Mouse (Mus musculus) cerebellum, postnatal 10 days (tissue): ENCODE results near the gene Ankrd12.

Experiments used
- DNase-seq, 2 experiments: peaks; one replicate each; pipeline ENCODE4 v3.0.0; 2021; ENCODE audit warnings: mixed read lengths in 2 of 2

Gene Ankrd12

DNA sequence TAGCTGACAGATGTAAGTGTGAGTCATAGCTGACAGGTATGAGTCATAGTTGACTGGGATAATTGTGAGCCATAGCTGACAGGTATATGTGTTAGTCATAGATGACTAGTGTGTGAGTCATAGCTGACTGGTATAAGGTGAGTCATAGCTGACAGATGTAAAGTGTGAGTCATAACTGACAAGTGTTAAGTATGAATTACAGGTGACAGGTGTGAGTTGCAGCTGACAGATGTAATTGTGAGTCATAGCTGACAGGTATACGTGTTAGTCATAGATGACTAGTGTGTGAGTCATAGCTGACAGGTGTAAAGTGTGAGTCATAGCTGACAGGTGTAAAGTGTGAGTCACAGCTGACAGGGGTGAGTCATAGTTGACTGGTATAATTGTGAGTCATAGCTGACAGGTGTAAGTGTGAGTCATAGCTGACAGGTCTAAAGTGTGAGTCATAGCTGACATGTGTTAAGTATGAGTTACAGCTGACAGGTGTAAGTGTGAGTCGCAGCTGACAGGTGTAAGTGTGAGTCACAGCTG lies 115.2 kb downstream of the Ankrd12 start:
- DNase-seq, result no peak

DNA sequence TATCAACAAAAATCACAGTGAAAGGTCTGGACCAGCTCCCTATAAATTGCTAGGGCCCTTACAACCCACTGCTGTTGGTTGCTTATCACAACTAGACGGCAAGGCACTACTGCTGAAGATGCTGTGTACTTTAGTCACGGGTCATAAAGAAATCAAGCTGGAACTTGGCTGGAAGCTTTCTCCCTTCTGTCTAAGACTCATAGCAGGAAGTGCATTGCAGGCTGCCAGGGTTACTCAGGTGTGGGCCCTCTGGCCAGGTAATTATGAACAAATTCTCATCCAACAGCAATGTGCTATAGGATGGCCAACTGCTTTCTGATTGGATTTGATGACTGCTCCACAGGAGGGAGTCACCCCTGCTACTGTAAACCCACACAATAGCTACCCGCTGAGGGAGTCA lies 117.9 kb downstream of the Ankrd12 start:
- no peak for DNase-seq

DNA sequence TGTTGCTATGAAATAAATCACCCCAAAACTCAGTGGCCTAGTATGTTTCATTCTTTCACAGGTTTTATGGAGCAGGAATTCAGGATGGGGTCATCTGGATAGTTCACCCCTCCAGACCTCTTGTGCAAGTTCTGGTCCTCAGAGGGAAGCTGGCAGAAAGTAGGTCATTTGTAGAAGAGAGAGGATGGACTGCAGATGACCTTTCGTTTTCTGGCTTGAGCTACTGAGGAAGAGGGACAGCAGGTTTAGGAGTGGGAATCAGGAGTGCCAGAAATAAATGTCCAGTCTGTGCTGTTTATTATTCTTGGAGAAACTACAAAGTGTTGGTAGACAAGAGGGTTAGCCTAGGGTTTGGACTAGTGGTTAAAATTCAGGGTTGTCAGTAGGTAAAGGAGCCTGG lies 118.5 kb downstream of the Ankrd12 start:
- peak in 1 of 2 experiments; percentile 43 for DNase-seq

DNA sequence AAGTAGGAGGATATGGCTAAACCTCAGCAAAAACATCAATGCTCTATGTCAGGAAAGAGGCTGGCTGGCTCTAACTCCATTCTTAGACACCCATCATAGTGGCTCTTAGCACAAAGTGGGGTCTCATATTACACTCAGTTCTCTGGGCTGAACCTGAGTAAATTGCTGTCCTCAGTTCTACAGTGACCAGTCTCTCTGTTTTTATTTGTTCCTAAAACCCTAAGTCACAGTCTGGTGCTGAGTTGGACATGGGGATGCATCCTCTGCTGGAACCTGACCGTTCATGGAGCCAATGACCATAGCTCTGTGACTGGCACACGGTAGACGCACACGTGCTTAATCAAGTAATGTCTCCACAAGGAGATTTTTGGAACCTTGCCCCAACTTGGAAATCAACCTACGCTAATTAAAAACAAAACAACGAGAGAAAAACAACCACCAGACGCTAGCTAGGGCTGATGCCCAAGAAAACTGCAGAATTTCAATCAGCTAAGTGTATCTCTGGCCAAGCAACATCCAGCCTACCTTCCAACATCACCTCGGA lies 119.0 kb downstream of the Ankrd12 start:
- peak; percentile 68 to 78 for DNase-seq

DNA sequence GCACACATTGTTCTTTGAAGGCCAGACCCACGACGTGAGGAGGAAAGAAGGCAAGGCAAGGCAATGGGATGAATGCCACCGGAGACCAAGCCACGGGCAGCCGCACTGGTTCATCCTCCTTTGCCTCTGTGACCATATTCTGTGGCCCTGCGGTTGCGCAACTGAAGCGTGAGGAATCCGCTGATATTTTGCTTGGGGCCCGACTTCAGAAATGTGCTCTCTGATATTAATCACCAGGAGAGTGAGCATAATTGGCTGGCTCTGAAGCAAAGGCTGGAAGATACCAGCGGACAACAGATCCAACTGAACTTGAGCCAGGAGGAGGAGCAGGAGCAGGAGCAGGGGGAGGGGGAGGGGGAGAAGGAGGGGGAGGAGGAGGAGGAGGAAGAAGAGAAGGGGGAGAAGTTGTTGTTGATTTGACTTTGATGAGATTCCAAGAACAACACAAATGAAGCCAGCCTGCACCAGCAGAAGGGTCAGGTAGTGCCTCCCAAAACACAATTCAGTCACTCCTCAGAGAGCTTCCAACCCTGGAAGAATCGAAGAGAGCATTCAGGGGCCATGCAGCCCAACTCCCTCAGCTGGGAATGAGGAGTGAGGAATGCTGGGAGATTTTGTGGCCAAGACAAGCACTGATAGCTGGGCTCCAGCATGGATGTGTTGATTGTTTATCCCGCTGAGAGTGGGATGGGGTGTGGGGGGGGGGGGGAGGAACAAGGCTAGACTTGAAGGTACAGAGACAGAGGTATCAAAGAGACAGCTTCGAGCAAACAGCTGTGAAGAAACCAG lies 119.7 kb downstream of the Ankrd12 start:
- DNase-seq, result peak; percentile 80 to 82

DNA sequence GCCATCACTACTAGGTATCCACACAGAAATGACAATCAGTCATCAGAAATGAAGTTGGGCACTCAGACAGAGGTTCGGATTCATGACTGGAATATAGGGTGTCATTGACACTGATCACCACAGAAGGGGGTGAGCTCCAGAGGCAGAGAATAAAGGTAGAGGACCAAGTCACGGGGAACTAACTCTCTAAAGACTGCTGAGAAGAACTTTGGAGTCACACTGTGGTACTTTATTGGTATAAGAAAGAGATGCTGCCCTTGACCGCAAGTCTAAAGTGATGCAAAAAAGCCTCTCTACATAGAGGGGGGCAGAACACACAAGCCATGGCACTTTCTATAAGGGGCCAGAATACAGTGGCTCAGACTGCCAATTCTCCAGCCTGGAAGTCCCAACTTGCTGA lies 120.7 kb downstream of the Ankrd12 start:
- DNase-seq, result no peak

DNA sequence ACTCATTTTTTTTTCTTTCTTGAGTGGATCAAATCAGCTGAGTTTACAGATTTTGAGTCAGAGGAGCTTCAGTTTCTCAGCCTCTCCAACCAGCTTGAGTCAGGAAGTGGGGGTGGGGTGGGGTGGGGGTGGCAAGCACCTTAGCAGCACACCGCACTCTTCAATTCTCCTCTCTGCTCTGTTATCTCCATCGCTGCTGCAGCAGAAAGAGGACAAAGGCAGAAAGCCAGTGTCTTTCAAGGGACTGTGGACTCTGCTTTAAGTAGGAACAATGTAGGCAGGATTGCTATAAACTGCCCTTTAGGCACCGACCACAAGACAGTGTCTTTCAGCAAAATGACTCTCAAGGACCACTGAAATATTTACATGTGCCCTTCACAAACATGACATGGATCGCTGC lies 122.9 kb downstream of the Ankrd12 start:
- DNase-seq, result no peak

DNA sequence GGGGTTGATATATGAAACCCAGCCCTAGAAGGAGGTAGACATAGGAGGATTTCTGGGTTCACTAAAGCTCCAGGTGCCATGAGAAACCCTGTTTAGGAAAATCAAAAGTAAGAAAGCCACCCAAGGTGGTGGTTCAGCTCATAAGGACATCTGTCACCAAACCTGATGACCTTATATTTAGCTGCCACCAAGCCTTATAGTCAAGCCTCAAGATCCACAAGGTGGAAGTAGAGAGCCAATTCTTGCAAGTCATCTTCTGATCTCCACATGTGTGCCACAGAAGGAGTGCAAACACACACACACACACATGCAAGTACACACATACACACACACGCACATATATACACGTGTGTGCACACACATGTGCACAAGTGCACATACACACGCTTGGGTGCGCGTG lies 124.8 kb downstream of the Ankrd12 start:
- peak; percentile 52 to 69 for DNase-seq

DNA sequence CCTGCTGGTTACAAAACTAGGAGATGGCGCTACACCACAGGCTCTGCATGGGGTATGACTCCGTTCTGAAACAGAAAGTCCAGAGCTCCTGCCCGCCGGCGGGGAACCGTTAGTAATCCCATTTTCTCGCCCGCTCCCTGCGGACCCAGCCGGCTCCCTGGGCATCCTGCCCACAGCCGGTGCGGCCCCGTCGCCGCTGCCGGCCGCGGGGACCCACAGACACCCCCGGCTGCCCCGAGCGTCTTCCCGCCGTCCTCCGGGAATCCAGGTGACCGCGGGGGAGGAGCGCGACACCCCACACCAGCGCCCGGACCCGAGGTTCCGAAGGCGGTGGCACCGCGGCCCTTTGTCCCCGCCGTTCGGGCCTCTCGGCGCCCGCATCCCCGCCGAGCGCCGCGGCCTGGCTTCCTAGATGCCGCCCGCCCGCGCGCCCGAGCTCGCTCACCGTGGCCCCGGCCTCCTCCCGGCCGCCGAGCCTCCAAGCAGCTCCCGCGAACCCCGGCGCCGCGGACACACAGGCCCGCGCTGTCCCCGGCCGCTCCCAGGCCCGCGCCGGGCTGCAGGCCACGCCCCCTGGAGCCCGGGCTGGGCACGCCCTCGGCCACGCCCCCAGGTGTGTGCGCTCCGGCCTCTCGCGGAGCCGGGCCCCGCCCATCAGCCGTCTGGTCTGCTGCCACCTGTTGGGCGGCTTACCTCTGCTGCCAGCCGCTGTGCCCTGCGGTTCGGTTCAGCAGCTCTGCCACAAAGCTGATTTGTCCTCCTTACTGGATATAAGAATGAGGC lies 126.1 kb downstream of the Ankrd12 start, which contains the start of gene Twsg1:
Gene Twsg1 (minus strand): TSS at position 605 of the 783 bp plus-strand sequence.
- DNase-seq, result peak; percentile 98

DNA sequence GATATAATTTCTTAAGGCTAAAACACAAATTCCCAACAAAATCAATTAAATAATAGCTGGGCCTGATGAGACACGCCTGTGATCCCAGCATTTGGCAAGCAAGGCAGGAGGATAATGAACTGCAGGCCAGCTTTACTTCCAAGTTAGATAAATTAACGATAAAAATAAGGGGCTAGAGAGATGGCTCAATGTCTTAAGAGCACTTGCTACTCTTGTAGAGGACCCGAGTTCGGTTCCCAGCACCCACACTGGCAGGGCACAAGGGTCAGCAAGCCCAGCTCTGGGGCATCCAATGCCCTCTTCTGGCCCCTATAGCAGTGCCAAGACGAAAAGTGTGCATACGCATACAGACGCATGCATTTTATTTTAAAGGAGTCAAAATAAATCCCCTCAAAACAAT lies 126.7 kb downstream of the Ankrd12 start:
- peak; percentile 57 to 61 for DNase-seq

DNA sequence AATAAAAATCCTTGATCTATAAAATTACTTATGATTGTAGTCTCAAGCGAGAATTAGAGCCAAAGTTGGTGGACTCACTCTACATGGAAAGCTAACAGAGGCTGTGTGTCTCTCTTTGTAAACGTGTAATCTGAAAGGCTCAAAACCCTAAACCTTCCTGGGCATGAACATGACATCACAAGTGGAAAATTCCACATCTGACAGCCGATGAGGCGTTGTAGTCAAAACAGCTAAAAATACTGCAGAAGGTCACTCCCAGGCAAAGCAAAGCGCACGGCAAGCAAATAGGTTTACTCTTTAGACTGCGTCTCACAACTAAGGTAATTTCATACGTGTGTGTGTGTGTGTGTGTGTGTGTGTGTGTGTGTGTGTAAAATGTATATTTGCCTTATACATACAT lies 129.6 kb downstream of the Ankrd12 start:
- no peak for DNase-seq

DNA sequence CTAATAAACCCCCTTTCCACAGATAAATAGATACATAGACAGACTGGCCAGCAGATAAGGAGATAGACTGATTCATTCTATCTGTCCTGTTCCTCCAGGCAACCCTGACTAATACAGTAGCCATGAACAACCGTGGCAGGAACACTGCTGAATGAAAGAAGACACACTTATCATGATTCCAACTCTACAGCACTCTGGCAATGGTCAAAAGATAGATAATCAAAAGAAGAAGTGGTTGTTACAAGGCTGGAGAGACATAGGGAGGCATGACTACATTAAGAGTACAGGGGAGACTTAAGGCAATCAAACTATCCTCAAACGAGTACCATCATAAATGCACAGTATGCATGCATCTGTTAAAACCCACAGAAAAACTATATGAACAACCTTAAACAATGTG lies 131.5 kb downstream of the Ankrd12 start:
- no peak for DNase-seq

DNA sequence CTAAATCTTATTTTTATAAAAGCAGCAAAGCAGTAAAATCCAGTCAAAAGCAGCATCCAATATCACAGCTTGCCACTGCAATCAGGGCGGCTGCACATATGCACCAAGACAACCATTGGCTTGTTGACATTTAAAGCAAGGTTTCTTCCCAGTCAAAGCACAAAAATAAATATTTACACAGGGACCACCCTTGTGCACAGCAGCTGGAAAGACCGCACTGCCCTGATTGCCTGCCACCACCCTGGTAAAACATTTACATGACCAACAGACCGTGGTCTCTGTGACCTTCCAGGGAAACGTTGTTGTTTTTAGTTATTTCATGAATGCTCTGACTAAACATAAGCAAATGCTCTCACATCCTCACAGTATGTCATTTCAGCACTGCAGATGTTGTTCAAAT lies 134.5 kb downstream of the Ankrd12 start:
- DNase-seq, result no peak

DNA sequence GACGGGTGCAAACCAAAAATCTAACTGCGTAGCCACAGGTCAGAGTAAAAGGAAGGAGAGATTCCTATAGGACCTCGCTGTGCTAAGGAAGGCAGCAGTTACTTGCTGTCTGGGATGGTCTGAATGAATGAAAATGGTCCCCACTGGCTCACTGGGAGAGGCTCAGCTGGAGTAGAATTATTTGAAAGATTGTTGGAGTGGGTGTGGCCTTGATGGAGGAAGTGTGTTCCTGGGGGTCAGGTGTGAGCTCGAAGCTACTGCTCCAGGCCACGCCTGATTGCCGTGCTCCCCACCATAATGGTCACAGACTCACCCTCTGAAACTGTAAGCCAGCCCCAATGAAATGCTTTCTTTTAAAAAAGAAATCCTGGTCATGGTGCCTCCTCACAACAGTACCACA lies 135.6 kb downstream of the Ankrd12 start:
- DNase-seq, result no peak

DNA sequence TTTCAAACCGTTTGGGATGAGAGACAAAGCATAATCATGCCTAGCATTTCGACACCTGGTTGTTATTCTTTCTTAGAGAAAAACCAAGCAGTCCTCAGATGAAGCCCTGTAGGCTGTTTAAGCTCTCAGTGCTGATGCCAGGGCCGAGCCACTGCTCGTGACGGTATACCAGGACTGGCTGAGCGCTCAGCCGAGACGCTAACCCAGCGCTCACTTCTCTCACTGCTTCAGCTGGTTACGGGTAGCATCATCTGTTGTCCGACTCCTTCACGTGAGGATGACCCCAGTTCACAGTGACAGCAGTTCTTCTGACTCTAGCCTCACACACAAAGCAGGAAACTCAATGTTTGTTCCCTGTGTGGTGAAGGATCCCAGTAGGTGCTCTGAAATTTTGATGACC lies 136.7 kb downstream of the Ankrd12 start:
- DNase-seq, result no peak

DNA sequence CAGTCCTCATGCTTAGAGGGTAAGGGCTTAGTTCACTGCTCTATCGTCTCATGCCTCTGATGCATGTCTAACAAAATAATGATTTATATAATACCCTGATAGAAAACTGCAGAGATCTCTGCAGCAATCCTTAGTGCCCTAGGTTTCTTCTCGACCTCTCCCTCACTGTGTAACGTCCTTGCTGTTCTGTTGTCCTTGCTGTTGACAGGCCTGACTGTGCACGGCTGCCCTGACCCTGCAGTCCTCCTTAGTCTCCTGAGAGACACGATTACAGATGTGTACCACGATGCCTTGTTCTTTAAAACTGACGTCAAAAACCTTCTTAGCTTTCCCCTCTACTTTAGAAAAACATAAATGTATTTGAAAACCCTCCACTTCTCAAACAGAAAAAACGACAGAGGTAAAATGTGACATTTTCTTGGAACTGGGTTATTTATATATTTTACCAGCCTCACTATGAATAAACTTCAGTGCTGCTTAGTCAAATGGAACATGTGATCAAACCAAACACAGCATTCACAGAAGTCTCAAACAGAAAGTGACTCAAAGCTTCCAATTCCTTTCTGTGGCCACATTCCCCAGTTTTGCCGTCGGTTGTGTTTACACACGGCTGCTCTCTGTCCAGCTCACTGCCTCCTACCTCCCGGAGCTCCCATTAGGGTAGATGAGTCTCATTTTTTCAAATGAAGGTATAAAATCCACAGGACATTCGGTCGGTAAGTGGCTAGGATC lies 137.3 kb downstream of the Ankrd12 start:
- no peak for DNase-seq

DNA sequence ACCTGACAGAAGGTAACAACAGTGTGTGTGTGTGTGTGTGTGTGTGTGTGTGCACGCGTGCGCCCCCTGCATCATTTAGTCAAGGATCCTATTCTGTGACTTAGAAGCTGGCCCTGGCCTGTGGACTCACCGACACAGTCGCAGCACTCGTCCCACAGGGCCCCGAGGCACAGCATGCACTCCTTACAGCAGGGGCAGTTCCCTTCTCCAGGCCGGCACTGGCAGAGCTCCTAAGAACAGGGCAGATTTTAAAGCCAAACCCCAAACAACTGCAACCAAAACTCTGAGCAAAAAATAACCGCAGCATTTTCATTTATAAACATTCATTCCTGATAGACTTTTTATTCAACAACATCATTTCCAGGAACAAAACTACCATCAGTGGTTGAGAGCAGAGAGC lies 139.2 kb downstream of the Ankrd12 start:
- no peak for DNase-seq

DNA sequence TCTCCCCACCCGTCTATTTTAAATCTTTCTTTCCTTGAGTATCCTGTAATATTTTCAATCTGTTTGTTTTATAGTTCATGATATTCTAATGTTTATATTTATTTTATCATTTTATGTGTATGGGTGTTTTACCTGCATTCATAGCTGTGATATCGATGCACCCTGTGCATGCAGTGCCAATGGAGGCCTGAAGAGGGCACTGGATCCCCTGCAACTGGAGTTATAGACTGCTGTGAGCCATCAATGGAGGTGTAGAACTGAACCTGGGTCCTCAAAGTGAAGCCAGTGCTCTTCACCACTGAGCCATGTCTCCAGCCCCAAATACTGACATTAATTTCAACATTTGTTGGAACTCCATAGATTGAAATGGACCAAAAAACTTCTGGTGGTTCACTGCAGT lies 143.1 kb downstream of the Ankrd12 start:
- DNase-seq, result peak in 1 of 2 experiments; percentile 29

DNA sequence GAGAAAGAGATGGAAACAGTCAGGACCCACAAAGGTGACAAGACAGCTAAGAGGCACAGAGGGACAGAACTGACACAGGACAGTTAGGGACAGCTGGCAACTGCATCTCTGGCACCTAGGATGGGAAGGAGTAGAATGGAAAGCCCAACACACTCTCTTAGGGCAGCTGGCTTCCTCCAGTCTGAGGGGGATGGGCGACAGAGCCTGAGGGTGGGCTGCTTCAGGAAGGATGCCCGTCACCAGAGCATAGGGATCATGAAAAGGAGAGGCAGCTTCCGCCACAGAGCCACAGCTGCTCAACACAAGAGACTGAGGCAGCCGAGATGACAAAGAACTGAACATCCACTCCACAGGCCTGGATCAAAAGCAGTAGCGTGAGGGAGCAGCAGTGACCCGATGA lies 145.4 kb downstream of the Ankrd12 start:
- DNase-seq, result peak; percentile 59

DNA sequence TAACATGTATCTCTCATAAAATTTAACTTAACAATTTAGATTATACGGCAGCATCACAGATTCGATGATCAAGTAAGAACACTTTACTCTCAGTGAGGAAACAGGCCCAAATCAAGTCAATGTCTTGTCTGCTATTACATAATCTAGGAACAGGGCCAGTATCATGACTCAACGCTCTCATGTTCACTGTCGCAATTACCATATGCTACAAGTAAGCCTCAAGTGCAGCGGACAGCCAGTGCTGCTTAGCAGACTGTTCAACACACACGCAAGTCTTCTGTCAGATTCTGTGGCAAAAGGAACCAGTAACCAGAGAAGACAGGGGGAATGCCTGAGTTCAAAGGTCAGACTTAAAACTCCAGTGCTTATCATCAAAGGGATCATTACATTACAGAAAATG lies 145.9 kb downstream of the Ankrd12 start:
- peak; percentile 40 to 64 for DNase-seq

DNA sequence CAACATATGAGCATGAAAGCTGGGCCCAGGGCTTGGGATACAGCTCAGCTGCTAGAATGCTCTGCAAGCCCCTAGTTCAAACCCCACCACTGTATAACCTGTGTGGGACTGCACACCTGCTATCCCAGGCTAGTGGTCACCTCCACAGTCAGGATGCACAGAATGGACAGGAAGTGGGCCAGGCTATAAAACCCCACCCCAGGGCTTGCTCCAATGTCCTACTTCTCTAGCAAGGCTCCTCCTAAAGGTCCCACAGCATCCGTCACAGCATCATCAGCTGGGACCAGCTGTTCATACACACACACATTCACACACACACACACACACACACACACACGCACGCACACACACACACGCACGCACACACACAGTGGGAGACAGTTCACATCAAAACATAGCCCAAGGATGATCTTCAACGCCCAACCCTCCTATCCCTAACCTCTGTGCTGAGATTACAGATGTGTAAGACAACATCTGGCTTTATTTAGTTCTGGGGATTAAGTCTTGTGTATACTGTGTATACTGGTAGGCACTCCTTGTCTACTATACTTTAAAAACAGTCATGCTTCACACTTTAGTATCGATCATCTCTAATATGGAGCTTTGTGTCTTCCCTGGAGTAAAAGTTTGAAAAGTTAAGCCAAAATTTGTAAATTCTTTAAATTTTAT lies 146.6 kb downstream of the Ankrd12 start:
- DNase-seq, result no peak

DNA sequence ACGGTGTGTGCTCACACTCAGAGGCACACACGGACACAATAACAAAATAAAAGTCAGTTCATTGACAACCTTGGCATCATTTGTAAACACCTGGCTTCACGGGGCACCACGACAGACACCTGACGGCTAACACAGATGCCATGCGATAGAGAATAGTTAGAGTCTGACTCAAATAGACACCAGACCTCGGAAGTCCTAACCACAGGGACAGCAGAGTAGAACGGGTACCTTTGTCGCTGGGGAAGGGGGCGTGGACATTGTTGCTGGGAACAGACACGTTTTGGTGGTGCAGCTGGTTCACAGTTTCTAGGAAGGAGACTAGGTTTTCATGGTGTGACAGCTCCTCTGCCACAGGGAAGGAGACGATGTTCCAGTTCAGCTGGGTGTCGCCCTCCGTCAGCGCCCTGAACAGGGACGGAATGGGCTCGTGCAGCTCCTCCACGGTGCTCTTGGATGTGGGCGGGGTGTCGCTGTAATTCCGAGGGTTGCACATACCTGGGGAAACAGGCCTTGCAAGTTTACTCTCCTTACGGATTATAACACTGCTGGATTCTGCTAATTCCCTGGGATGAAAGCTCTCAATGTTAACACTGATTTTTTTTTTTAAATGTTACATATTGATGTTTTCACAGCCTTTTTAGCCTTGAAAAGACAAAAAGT lies 147.4 kb downstream of the Ankrd12 start:
- DNase-seq, result no peak
